Mouse (Mus musculus): ENCODE measurements around the gene Flcn.

DNA sequence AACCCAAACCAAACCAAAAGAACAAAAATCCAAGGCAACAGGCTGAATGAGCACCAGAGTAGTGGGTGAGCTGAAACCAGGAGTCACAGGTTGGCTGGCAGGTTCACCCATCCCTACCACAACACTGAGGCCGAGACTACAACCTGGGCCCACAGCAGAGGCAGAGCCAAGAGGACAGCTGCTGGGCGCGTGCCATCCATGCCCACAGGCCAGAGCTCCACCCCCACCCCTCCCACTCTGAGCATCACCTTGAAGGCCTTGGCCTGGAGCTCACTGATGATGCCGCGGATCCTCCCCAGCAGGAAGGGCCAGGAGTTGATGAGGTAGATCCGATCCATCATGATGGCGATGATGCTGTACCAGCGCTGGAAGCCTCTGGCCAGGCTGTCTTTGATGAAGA lies 7.9 kb downstream of the Flcn start:
- TF ChIP-seq CTCF (IDR thresholded peaks at IDR 0.05; ENCODE audit: low read depth) = no peak
- TF ChIP-seq EP300 (IDR thresholded peaks at IDR 0.05; ENCODE audit: low read depth) = no peak

Measured in heart, postnatal 0 days (tissue).